Mouse (Mus musculus) kidney, adult 2 months (tissue): Measurements from ENCODE around the gene Bcl7b.

Experiments
- CTCF ChIP-seq: fragments of 200-500 bp; conservative IDR thresholded peaks from 2 replicates; pipeline ENCODE4 v1.5.1; 2011; ENCODE audit warnings: low read depth, mild to moderate bottlenecking, control low read depth, low read length, moderate library complexity, mixed read lengths; ENCODE audit not compliant: insufficient read depth, insufficient read length
- POLR2A ChIP-seq: fragments of 200-500 bp; IDR thresholded peaks from one replicate; pipeline ENCODE4 v1.6.1; 2011; ENCODE audit warnings: low read depth, low read length, control low read depth

- TF ChIP-seq CTCF (no peak), POLR2A (no peak)
Measured at GRCm38 (mm10) chr5:135192431-135192830, 24.3 kb downstream of the Bcl7b start.
